Mouse (Mus musculus) spleen, embryonic (tissue): Measurements from ENCODE around the gene Acot7.

Source experiments
- CTCF ChIA-PET: fragments of 350-600 bp; sonication (Branson Sonifier 250); formaldehyde crosslinking; loops from one replicate; lab custom pipeline; 2022; lab: Charles Lee

The Acot7 gene

GRCm38 (mm10) chr4:152232411-152232903 lies 54.5 kb downstream of the Acot7 start:
- CTCF ChIA-PET: no interaction called here

GRCm38 (mm10) chr4:152239974-152240373 lies 62.0 kb downstream of the Acot7 start:
- CTCF ChIA-PET: no interaction called here

GRCm38 (mm10) chr4:152243241-152243891 lies 65.4 kb downstream of the Acot7 start:
- CTCF ChIA-PET: no interaction called here

- CTCF ChIA-PET: no interaction called here
Measured at GRCm38 (mm10) chr4:152243969-152244368, 66.0 kb downstream of the Acot7 start.

GRCm38 (mm10) chr4:152244545-152245522 lies 66.9 kb downstream of the Acot7 start:
- CTCF ChIA-PET: no interaction called here

GRCm38 (mm10) chr4:152246011-152246410 lies 68.1 kb downstream of the Acot7 start:
- CTCF ChIA-PET: no interaction called here

GRCm38 (mm10) chr4:152247195-152247594 lies 69.3 kb downstream of the Acot7 start:
- CTCF ChIA-PET: no interaction called here

- CTCF ChIA-PET: no interaction called here
Measured at GRCm38 (mm10) chr4:152250615-152251014, 72.7 kb downstream of the Acot7 start.

GRCm38 (mm10) chr4:152253183-152253759 lies 75.3 kb downstream of the Acot7 start:
- CTCF ChIA-PET: interaction anchor here (0.6 kb wide), 1 partner anchor 39 kb away, joined by 3 read pairs; no protein-coding TSS in a partner anchor

GRCm38 (mm10) chr4:152257070-152257469 lies 79.1 kb downstream of the Acot7 start:
- CTCF ChIA-PET: no interaction called here

- CTCF ChIA-PET: no interaction called here
Measured at GRCm38 (mm10) chr4:152260451-152260850, 82.5 kb downstream of the Acot7 start.

GRCm38 (mm10) chr4:152262187-152262586 lies 84.3 kb downstream of the Acot7 start:
- CTCF ChIA-PET: no interaction called here

GRCm38 (mm10) chr4:152263089-152263488 lies 85.2 kb downstream of the Acot7 start:
- CTCF ChIA-PET: interaction anchor here (0.5 kb wide), 1 partner anchor 15 kb away, joined by 8 read pairs; no protein-coding TSS in a partner anchor

- CTCF ChIA-PET: no interaction called here
Measured at GRCm38 (mm10) chr4:152263512-152264176, 85.7 kb downstream of the Acot7 start.

- CTCF ChIA-PET: no interaction called here
Measured at GRCm38 (mm10) chr4:152264177-152264530, 86.2 kb downstream of the Acot7 start.

GRCm38 (mm10) chr4:152264867-152265568 lies 87.1 kb downstream of the Acot7 start:
- CTCF ChIA-PET: no interaction called here

GRCm38 (mm10) chr4:152265791-152266190 lies 87.9 kb downstream of the Acot7 start:
- CTCF ChIA-PET: no interaction called here

- CTCF ChIA-PET: no interaction called here
Measured at GRCm38 (mm10) chr4:152266236-152266895, 88.4 kb downstream of the Acot7 start.

- CTCF ChIA-PET: no interaction called here
Measured at GRCm38 (mm10) chr4:152267748-152268369, 89.9 kb downstream of the Acot7 start.

GRCm38 (mm10) chr4:152269967-152270366 lies 92.0 kb downstream of the Acot7 start:
- CTCF ChIA-PET: no interaction called here
